Mouse (Mus musculus) yolk sac, embryonic 10.5 days (tissue): ENCODE measurements around the gene AL732309.1.
A peak's percentile ranks its signal among the peaks of the same experiment; 100 is the strongest.

Source experiments
- DNase-seq: peaks from one replicate; pipeline ENCODE4 v3.0.0-alpha.2; 2017; ENCODE audit warnings: low spot score

AL732309.1 gene

DNA sequence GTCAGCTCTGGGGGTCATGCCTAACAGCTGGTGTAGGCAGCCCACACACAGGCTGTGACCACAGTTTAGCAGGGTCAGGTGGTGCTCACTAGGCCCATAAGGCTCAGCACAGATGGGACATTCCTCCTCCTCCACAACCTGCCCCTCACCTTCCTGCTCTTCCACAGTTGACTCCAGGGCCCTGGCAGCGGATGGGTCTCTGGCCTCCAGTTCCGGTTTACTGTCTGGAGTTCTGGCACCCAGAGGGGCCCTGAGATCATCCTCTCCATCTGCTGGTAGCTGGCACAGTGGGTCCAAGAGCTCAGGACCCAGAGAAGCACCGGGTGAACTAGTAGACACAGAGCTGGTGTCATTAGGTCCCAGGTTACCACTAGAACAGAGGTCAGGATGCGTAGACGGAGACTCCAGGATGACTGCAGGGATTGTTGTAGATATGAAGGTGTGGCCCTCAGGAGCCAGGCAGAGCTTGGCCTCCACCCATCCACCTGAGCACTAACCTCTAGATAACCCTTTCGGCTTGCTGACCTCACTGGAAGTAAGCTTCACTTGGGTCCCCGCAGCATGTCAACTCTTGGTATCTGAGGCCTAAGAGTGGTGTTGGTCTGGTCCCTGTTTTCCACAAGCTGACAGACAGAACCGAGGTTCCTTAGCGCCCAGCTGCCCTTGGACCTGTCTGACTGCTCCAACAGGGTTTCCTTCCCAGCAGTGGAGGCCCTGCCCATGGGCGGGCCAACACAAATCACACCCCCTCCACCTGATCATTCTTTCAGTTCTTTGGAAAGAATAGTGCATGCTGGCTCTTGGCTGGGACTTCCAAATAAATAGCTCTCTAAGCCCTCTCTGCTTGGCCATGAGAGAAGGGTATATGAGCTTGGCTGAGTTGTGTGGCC is at the start of gene AL732309.1:
Gene AL732309.1, minus strand, starts transcription at position 681 of the 890 bp plus-strand sequence.
- DNase-seq = no peak

DNA sequence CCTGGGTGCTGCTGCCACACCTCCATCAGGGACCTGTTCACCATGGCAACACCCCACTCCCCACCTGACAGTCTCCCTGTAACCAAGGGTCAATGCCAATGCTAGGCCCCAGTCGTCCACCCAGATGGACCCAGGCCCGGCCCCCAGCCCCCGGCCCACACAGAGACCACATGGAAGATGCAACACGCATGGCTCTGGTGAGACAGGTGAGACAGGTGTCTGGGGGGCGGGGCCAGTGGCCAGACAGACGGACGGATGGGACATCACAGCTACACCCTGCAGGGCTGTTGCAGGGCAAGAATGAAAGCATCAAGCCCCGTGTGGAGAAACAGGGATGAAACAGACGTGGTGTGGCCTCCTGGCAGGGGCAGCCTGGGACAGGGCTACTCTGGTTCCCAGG is 47.0 kb upstream of the AL732309.1 start:
- no peak for DNase-seq

DNA sequence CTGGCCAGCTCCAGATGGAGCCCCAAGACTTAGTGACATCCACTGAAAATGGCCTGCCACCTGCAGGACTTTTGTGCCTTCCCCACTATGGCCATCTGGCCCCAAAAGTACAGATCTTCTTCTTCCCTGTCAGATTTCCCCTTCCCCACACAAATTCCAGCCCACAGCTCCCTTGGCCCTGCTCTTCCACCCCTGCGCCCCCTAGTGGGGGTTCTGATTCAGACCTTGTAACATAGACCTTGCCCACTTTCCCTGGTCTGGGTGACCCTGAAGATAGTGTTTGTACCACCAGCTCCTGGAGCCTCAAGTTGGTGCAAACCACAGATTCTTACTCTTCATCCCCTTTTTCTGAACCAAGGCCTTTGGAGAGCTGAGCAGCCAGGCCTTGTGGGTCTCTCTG is 46.2 kb upstream of the AL732309.1 start:
- peak; percentile 9 for DNase-seq

DNA sequence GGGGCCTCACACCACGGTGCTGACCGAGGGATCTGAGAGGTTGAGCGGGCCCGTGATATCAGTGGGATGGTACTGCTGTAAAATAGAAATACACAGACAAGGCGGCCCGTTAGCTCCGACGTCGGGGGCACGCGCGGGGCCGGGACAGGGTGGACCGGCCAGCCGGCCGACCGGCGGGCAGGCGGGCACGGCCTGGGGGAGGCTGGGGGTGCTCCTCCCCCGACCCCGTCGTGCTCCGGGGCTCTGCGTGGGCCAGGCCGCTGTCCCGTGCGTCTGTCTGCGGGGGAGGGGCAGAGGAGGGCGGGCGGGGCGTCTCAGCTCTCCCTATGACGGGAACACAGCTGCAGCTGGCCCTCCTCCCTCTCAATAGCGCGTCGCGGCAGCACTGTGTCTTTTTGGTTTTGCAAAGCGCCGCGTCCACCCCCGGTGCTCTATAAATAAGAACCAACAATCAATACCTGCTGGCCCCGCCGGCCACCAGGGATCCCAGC is 45.4 kb upstream of the AL732309.1 start:
- DNase-seq = no peak

DNA sequence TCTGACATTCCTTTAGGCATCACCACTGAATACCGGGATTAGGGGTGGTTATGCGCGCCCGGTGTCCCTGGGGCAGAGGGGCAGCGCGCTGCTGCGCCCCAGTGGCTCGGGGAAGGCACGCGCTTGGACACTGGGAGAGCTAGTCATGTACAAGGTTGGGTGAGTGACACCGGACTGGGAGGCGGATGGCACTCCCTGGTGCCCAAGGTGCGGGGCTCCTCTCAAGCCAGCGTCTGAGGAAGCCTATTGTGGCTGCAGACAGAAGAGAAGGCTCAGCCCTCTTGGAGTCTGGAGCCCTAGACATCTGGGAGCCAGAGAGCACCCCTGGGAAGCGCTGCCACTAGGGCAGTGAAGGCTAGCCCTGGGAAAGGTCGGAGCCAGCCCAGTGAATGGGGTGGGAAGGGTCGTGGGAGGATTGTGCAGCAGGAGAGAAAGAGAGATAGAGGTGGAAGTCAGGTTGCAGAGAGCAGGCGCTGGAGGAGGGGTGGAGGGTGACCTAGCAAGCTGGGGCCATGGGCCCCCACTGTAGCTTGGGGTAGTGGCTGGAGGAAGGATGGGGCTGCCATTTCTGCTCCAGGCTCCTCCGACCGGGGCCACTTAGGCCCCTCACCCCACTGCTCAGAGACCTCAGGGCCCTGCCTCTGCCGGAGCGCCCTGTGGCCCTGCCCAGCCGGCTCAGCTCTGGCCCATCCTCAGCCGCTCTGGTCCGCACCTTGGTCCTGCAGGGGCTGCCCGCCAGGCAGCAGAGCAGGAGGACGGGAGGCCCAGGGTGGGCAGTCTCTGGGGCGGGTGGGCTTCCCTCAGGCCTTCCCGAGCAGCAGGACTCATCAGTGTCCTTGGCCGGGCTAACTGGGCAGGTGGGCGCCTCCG is 44.8 kb upstream of the AL732309.1 start:
- DNase-seq = no peak

DNA sequence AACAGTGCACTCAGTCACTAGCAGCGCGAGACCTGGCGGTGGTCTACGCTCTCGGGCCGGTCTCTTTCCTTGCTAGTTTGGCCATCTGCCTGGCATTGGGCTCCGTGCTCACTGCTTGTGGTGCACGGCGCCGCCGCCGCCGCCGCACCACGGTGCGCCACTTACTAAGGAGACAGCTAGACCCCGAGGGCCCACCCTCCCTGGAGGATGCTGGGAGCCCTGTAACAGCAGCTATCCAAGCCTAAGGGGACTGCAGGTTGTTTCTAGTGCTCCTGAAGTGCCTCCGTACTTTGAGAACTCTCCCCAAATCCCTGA is 44.1 kb upstream of the AL732309.1 start:
- DNase-seq = no peak

DNA sequence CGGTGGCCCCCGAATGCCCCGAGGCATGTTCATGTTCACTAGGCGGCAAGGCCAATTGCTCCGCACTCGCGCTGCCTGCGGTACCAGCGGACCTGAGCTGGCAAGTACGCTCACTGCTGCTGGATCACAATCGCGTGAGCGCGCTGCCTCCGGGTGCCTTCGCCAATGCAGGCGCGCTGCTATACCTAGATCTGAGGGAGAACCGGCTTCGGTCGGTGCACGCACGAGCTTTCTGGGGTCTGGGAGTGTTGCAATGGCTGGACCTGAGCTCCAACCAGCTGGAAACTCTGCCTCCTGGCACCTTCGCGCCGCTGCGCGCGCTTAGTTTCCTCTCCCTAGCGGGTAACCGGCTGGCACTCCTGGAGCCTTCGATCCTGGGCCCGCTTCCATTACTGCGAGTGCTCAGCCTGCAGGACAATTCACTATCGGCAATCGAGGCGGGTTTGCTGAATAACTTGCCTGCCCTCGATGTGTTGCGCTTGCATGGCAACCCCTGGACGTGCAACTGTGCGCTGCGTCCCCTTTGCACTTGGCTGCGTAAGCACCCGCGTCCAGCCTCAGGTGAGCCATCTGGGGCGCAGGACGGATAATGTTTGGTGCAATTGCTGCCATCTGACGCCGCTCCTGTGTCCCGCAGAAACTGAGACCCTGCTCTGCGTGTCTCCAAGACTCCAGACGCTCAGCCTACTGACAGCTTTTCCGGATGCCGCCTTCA is 43.6 kb upstream of the AL732309.1 start:
- DNase-seq = no peak

DNA sequence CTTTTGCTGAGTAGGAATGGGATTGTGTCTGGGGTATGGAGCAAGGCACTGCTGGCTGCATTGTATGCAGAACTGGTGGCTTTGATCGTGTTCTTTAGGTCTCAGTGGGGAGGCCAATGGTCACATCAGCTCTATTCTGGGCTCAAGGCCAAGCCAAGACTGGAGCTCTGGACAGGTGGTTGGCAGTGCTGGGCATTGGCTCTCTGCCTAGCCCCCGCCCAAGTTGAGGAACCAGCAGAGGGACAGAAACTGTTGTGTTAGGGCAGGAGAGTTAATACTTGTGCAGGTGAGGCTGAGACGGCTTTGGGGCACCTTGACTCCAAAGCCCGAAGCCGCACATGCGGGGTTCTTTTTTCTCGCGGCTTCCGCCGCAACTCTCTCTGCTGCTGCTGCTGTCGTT is 43.0 kb upstream of the AL732309.1 start, which contains the start of gene Lrrc26:
Gene Lrrc26, plus strand, starts transcription at position 265 of the 400 bp plus-strand sequence.
- DNase-seq = no peak

DNA sequence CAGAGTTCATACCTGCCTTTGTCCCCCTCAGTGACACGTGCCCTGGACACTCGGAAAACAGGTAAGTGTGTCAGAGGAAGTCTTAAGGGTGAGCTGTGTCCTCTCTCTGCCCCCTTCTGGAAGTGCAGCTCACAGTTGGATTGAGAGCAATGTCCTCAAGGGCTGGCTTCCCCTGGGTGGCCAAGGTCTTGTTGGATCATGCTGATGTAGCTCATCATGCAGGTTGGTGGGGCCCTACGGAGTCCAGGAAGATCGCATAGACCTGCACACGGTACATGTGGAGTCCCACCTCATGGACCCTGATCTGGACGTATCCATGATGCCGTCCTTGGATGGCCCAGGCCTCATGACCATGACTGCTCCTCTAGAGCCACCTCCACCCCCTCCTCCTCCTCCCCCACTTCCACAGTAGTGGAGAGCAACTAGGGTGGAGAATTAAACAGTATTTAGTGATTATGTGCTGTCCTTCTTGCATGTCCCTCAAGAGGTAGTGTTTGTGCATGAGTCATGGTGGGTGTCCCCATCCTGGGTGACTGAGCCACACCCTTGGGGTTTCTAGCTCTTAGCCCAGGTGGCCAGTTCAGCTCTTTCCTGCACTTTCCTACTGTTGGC is 42.2 kb upstream of the AL732309.1 start:
- no peak for DNase-seq

DNA sequence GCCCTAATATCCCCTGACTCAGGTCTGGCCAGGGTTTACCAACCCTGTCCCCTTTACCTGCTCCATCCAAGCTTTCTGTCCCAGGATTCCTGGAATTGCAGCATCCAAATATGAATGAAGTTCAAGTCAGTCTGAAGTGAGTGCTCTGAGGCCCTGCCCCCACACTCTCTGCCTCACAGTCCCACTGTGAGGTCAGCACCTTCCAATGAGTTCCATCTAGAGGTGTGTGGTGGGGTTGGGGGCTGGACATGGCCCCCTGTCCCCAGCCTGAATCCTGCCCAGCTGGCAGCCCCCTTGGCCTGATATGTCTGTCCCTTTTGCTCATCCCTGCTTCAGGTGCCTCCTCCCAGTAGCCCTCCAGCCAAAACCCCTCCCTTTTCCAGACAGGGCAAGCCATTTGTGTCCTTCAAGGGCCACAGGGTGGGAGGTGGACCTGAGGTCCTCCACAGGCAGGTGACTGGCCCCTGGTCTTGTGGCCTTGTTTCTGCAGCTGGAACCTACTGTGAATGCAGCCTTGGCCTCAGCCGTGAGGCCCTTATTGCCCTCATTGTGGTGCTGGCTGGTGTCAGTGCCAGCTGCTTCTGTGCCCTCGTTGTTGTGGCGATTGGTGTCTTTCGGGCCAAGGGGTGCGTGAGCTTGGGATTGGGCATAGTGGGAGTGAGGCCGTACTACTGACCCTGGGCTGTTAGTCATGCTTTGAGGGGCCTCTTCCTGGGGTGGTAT is 41.4 kb upstream of the AL732309.1 start, which contains the start of gene Tmem210:
Gene Tmem210, plus strand, starts transcription at position 219 of the 723 bp plus-strand sequence.
- no peak for DNase-seq

DNA sequence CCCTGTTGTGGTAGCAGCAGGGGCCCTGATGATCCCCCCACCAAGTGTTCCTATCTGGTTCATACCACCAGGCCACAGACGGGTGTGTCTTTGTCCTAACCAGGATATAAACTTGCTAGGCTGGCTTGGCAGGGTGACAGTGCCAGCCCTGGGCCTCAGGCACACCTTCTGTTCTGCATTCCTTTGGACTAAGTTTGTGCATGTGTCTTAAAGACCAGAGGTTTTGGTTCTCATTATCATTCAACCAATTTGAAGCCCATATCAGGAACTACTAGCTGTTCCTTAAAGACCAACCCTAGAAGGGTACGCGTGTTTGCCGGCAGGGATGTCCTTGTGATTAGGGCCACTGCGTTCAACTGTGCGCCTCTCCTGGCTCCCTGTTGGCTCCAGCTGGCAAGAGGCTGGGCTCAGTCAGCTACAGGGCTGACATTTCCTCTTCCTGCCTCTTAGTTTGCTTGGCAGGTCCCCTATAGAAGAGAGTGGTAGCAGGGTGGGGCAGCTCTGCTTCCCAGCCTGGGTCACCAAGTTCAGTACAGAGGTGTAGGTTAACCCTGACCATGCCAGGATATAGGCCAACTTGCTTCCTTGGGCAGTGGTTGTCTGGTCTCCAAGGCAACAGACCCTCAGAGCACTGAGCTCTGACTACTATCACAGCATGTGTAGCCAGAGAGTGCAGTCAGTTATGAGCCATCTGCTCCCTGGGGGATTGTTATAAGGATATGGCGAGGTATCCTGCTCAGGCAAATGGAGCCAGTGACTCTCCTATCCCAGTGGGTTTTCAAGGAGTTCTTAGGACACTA is 40.4 kb upstream of the AL732309.1 start:
- DNase-seq = no peak

DNA sequence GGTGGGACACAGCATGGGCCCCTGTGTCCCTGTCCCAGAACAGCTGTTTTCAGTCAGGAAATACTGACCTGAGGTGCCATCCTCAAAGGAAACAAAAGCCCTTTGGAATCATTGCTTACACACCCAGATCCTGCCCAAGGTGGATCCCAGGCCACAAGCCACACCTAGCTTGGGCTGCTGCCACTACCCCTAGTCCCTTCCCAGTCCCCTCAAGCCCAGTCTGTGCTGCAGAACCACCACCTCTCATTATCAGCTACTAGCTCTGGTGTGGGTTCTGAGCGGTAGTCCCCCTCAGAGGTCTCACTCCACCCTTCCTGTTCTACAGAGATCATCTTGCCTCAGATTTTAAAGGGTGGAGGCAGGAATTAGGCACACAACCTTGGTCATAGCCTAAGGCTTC is 39.7 kb upstream of the AL732309.1 start:
- DNase-seq = no peak

DNA sequence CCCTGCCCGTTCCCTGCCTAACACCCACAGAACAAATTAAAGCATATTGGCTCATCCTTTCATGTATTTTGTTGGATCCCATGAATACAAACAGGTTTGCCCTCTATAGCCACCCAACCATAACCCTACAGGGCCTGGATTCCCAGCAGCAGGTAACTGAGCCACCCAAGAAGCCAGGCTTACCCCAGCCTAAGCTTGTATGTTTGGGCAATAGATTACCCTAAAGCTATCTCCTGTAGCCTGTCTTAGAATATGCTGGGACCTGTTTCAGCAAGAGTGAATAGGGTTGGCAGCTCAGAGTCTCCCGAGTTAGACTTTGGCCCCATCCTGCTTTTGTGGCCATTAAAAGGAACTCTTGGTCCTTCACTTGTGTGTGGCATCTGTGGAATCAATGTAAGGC is 38.9 kb upstream of the AL732309.1 start:
- no peak for DNase-seq

DNA sequence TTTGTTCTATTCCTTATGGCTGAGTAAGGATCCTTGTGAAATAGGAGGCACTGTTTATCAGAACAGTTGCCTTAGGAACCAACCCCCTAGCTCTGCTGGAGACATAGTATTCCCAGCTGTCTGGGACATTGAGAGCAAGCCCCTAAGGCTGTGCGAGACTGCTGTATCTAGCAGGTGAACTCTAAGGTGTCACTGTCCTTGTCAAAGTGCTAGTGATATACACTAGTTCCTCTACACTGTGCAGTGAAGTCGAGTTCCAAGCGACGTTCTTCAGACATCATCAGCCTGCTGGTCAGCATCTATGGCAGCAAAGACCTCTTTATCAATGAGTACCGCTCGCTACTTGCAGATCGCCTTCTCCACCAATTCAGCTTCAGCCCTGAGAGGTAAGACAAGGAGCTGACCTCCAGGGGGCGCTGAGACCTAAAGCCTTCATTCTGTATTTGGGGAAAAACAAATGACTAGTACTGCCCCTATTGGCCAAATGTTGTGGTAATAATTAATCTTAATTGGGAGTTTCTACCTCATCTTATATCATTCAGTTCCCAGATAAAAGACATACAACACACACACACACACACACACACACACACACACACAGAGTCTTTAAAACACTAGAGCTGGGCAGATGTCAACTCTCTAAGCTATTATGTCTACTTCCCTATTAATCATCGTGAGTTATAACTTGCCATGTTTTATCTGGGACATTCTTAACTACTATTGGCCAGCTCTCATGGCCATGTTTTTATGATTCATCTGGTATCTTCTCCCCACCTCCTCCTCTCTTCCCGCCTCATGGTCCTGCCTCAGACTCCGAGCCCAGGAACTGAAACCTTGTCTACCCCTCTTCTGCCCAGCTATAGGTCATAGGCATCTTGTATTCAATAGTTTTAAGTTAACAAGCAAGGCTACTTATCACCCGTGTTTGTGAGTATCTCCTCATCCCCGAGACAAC is 32.5 kb upstream of the AL732309.1 start:
- no peak for DNase-seq

DNA sequence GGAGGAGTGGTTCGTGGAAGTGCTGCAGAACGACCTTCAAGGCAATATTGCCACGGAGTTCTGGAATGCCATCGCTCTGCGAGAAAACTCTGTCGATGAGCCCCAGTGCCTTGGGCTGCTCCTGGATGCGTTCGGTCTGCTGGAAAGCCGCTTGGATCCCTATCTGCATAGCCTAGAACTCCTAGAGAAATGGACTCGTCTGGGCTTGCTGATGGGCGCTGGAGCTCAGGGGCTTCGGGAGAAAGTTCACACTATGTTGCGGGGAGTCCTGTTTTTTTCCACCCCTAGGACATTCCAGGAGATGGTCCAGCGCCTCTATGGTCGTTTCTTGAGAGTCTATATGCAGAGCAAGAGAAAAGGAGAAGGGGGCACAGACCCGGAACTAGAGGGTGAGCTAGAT is 26.3 kb upstream of the AL732309.1 start:
- DNase-seq = no peak

DNA sequence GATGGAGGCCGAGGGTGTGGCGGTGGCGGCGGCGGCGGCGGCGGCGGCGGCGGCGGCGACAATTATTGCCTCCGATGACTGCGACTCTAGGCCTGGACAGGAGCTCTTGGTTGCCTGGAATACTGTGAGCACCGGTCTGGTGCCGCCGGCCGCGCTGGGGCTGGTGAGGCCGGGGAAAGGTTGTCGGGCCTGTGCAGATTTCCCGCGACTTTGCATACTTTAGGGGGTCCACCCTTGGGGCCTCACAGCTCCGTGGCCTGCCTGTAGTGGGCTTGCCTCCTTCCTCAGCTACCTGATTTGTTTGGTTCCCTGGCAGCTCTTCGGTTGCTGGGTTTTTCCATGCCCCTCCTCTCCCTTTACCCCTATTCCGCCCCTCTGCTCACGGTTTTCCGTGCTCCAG is 25.9 kb upstream of the AL732309.1 start:
- DNase-seq = no peak

DNA sequence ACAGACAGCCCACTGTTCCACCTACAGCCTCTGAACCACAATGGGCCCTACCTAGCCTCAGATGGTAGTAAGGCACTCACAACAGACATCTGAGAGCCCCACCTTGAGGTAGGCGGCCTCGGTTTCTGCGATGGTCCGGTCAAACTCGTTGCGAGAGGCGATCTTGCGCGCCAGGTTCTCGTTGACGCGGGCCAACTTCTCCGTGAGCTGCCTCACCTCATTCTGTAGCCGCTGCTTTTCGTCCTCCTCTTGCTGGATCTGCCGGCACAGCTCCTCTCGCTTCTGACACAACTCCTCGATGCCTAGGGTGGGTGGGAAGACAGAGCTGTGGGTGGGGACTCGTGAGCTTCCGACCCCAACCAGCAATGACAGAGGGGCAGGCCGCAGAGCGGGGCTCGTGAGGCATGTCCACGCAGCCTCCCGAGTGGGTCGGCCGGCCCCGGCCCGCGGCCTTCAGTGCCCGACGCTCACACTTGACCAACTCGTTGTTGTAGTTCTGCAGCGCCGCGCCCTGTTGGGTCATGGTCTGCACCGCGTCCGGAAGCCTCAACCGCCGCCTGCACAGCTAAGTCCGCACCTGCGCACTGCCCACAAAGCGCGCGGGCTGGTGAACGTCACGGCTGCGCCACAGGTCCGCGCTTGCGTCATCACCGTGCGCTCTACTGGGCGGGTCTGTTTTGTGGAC is 25.3 kb upstream of the AL732309.1 start, which contains the start of the genes Ssna1 and Anapc2:
Gene Ssna1, minus strand, starts transcription at position 612 of the 685 bp plus-strand sequence.
Gene Anapc2, plus strand, starts transcription at position 652 of the 685 bp plus-strand sequence.
- DNase-seq = peak; percentile 97

DNA sequence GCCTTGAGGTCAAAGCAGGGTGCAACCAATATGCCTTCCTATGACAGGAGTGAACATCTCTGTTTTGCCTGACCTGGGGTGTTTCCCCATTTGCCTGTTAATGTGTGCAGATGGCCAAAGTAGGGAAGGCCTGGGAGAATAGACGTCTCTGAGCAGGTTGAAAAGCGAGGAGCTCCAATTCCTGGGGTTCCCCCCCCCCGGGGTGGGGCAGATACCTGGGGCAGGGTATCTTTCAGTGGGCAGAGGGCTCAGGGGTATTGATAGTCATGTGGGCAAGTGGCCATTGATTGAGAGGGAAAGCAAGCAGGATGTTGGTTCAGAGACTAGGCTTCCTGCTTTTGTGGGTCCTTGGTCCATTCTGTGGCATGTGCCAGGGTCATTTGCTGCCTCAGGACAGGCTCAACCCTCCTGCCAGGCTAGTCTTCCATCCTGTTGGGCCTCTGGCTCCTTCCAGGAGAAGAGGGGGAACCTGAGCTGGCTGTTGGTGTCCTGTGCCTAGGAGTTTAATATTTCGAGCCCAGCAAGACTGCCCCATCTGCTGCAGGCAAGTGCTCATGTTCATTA is 21.2 kb upstream of the AL732309.1 start:
- no peak for DNase-seq
